Mouse (Mus musculus) c-Kit-positive CD71-positive TER-119-negative erythroid progenitor cells, embryonic 14.5 days (primary cell): ENCODE measurements around the gene Utrn.

Experiments
- DNase-seq: peaks from one replicate; pipeline ENCODE4 v3.0.0-alpha.2; 2013; ENCODE audit warnings: low read depth

Gene Utrn

GRCm38 (mm10) chr10:12836048-12836816 is 32.9 kb downstream of the Utrn start:
- DNase-seq: no peak

- no peak for DNase-seq
These were observed 35.0 kb downstream of the Utrn start for GRCm38 (mm10) chr10:12834215-12834614.

- no peak for DNase-seq
These were observed 37.0 kb downstream of the Utrn start for GRCm38 (mm10) chr10:12832163-12832562.

- DNase-seq: no peak
These were observed 41.4 kb downstream of the Utrn start for GRCm38 (mm10) chr10:12827778-12828177.

GRCm38 (mm10) chr10:12827306-12827705 is 41.9 kb downstream of the Utrn start:
- DNase-seq: no peak

- no peak for DNase-seq
These were observed 42.3 kb downstream of the Utrn start for GRCm38 (mm10) chr10:12826760-12827281.

GRCm38 (mm10) chr10:12824386-12824785 is 44.8 kb downstream of the Utrn start:
- DNase-seq: no peak

GRCm38 (mm10) chr10:12823437-12824219 is 45.5 kb downstream of the Utrn start:
- no peak for DNase-seq

GRCm38 (mm10) chr10:12820978-12821735 is 48.0 kb downstream of the Utrn start:
- no peak for DNase-seq

GRCm38 (mm10) chr10:12817409-12817808 is 51.8 kb downstream of the Utrn start:
- no peak for DNase-seq

GRCm38 (mm10) chr10:12816530-12816929 is 52.6 kb downstream of the Utrn start:
- no peak for DNase-seq

GRCm38 (mm10) chr10:12814411-12814810 is 54.8 kb downstream of the Utrn start:
- peak; percentile 19 for DNase-seq

GRCm38 (mm10) chr10:12813881-12814280 is 55.3 kb downstream of the Utrn start:
- DNase-seq: no peak

GRCm38 (mm10) chr10:12813211-12813811 is 55.9 kb downstream of the Utrn start:
- DNase-seq: peak; percentile 40

- peak; percentile 15 for DNase-seq
These were observed 56.5 kb downstream of the Utrn start for GRCm38 (mm10) chr10:12812680-12813079.

- DNase-seq: no peak
These were observed 58.3 kb downstream of the Utrn start for GRCm38 (mm10) chr10:12810816-12811215.

GRCm38 (mm10) chr10:12809702-12810101 is 59.5 kb downstream of the Utrn start:
- no peak for DNase-seq

- no peak for DNase-seq
These were observed 60.7 kb downstream of the Utrn start for GRCm38 (mm10) chr10:12808467-12808866.

- no peak for DNase-seq
These were observed 61.5 kb downstream of the Utrn start for GRCm38 (mm10) chr10:12807706-12808105.

- no peak for DNase-seq
These were observed 63.3 kb downstream of the Utrn start for GRCm38 (mm10) chr10:12805826-12806225.

GRCm38 (mm10) chr10:12803939-12804338 is 65.2 kb downstream of the Utrn start:
- DNase-seq: no peak

GRCm38 (mm10) chr10:12799416-12799815 is 69.7 kb downstream of the Utrn start:
- no peak for DNase-seq
